Mouse (Mus musculus) liver, embryonic 16.5 days (tissue): ENCODE data around the gene Xntrpc. TPM values are rescaled to one million over a fixed set of nuclear protein-coding genes. Genes with fewer than 3 reads are reported as not detected.

Source experiments
- polyA plus RNA-seq: library from polyadenylated mRNA; unstranded; fragments of >200 nt; fragmentation: Nextera tagmentation; extraction: Ambion mirVana; gene quantifications from 2 replicates; pipeline ENCODE4 v1.2.1, GENCODE M21; 2015

Xntrpc gene
- polyA plus RNA-seq, 1 experiment from 2014 or later, result 0.33 TPM

Other genes with a start within 250 kb of the Xntrpc start
- gene Phox2a, start 247.4 kb upstream of the Xntrpc start, polyA plus RNA-seq, result 0.05 TPM in 1 of 2 replicates, not detected in the other
- 6.0 TPM in 2 replicates for gene Inppl1, start 227.5 kb upstream of the Xntrpc start, polyA plus RNA-seq
- gene Folr2, start 208.5 kb upstream of the Xntrpc start, polyA plus RNA-seq, result 6.1 and 6.4 TPM in 2 replicates
- 36.3 and 41.6 TPM in 2 replicates for gene Anapc15, start 202.0 kb upstream of the Xntrpc start, polyA plus RNA-seq
- 0.64 and 1.1 TPM in 2 replicates for gene Folr1, start 194.9 kb upstream of the Xntrpc start, polyA plus RNA-seq
- gene Lamtor1, start 159.8 kb upstream of the Xntrpc start, polyA plus RNA-seq, result 63.7 TPM in 2 replicates
- 0.25 and 0.31 TPM in 2 replicates for gene Tomt, start 159.4 kb upstream of the Xntrpc start, polyA plus RNA-seq
- gene Lrrc51, start 131.8 kb upstream of the Xntrpc start, polyA plus RNA-seq, result 1.3 and 2.1 TPM in 2 replicates
- 32.1 and 32.5 TPM in 2 replicates for gene Numa1, start 131.6 kb upstream of the Xntrpc start, polyA plus RNA-seq
- gene Il18bp, start 47.0 kb upstream of the Xntrpc start, polyA plus RNA-seq, result 32.7 and 32.8 TPM in 2 replicates
- 11.6 and 11.9 TPM in 2 replicates for gene Rnf121, start 244 bp upstream of the Xntrpc start, polyA plus RNA-seq
- gene Xndc1, start 202 bp upstream of the Xntrpc start, polyA plus RNA-seq, result 12.6 and 12.7 TPM in 2 replicates
- 0.07 TPM in 1 of 2 replicates, not detected in the other for gene Trpc2, start 17.4 kb downstream of the Xntrpc start, polyA plus RNA-seq
- 0.79 and 0.93 TPM in 2 replicates for gene Art1, start 36.0 kb downstream of the Xntrpc start, polyA plus RNA-seq
- gene Art5, start 43.8 kb downstream of the Xntrpc start, polyA plus RNA-seq, result 0.22 and 0.23 TPM in 2 replicates
- not detected in 2 replicates for gene Chrna10, start 51.1 kb downstream of the Xntrpc start, polyA plus RNA-seq
- 14.0 and 14.5 TPM in 2 replicates for gene Nup98, start 144.5 kb downstream of the Xntrpc start, polyA plus RNA-seq
- gene Pgap2, start 144.5 kb downstream of the Xntrpc start, polyA plus RNA-seq, result 24.8 and 25.2 TPM in 2 replicates
- 49.5 and 56.3 TPM in 2 replicates for gene Rhog, start 190.3 kb downstream of the Xntrpc start, polyA plus RNA-seq
- 15.8 and 16.2 TPM in 2 replicates for gene Stim1, start 202.1 kb downstream of the Xntrpc start, polyA plus RNA-seq